Mouse (Mus musculus) thymus, postnatal 14 days (tissue): ENCODE results near the gene Tyw5.

Experiments used
- DNase-seq: peaks from one replicate; pipeline ENCODE4 v3.0.0; 2021

Tyw5 gene

GRCm38 (mm10) chr1:57406187-57407151 is at the start of gene Tyw5, which contains the start of gene Maip1:
TSS of gene Tyw5 (minus strand) at chr1:57407101.
TSS of gene Maip1 (plus strand) at chr1:57406328.
- DNase-seq: peak; percentile 80

- no peak for DNase-seq
Measured at GRCm38 (mm10) chr1:57450241-57450640, 43.3 kb upstream of the Tyw5 start.

GRCm38 (mm10) chr1:57445679-57446078 is 38.8 kb upstream of the Tyw5 start:
- no peak for DNase-seq

- no peak for DNase-seq
Measured at GRCm38 (mm10) chr1:57440771-57441170, 33.9 kb upstream of the Tyw5 start.

- DNase-seq: no peak
Measured at GRCm38 (mm10) chr1:57439026-57439425, 32.1 kb upstream of the Tyw5 start.

GRCm38 (mm10) chr1:57436954-57437353 is 30.1 kb upstream of the Tyw5 start:
- no peak for DNase-seq

GRCm38 (mm10) chr1:57436408-57436807 is 29.5 kb upstream of the Tyw5 start:
- peak; percentile 69 for DNase-seq

GRCm38 (mm10) chr1:57433141-57433540 is 26.2 kb upstream of the Tyw5 start:
- DNase-seq: no peak

GRCm38 (mm10) chr1:57429786-57430483 is 23.0 kb upstream of the Tyw5 start:
- no peak for DNase-seq

- peak; percentile 88 for DNase-seq
Measured at GRCm38 (mm10) chr1:57428368-57429308, 21.7 kb upstream of the Tyw5 start.

- no peak for DNase-seq
Measured at GRCm38 (mm10) chr1:57423696-57424095, 16.8 kb upstream of the Tyw5 start.

GRCm38 (mm10) chr1:57413397-57413796 is 6.5 kb upstream of the Tyw5 start:
- DNase-seq: no peak

GRCm38 (mm10) chr1:57408994-57409393 is 2.1 kb upstream of the Tyw5 start:
- no peak for DNase-seq

GRCm38 (mm10) chr1:57402116-57402515 is 4.8 kb downstream of the Tyw5 start:
- DNase-seq: no peak

GRCm38 (mm10) chr1:57400877-57401276 is 6.0 kb downstream of the Tyw5 start:
- DNase-seq: no peak

- DNase-seq: no peak
Measured at GRCm38 (mm10) chr1:57400321-57400720, 6.6 kb downstream of the Tyw5 start.

- peak; percentile 59 for DNase-seq
Measured at GRCm38 (mm10) chr1:57394051-57394450, 12.8 kb downstream of the Tyw5 start.

- DNase-seq: no peak
Measured at GRCm38 (mm10) chr1:57392417-57392816, 14.5 kb downstream of the Tyw5 start.

GRCm38 (mm10) chr1:57390993-57391790 is 15.7 kb downstream of the Tyw5 start:
- DNase-seq: no peak

- DNase-seq: no peak
Measured at GRCm38 (mm10) chr1:57388402-57389155, 18.3 kb downstream of the Tyw5 start.

- no peak for DNase-seq
Measured at GRCm38 (mm10) chr1:57387876-57388275, 19.0 kb downstream of the Tyw5 start.
